Mouse (Mus musculus) limb, embryonic 10.5 days (tissue): ENCODE measurements around the gene Zfp541. TPM values are rescaled to one million over a fixed set of nuclear protein-coding genes. Genes with fewer than 3 reads are reported as not detected.

Experiments used
- DNase-seq: peaks from one replicate; pipeline ENCODE4 v3.0.0-alpha.2; 2017; ENCODE audit warnings: low spot score
- H3K27ac ChIP-seq: fragments of 300-500 bp; sonication (generic); 2 replicates; pipeline ENCODE4 v1.5.1; 2016; ENCODE audit warnings: mild to moderate bottlenecking
- H3K27me3 ChIP-seq: fragments of 300-500 bp; sonication (generic); 2 replicates; pipeline ENCODE4 v1.6.1; 2016; ENCODE audit warnings: low read depth, mild to moderate bottlenecking; ENCODE audit not compliant: poor library complexity, severe bottlenecking
- H3K36me3 ChIP-seq: fragments of 300-500 bp; sonication (generic); 2 replicates; pipeline ENCODE4 v1.6.1; 2016; ENCODE audit warnings: mild to moderate bottlenecking, moderate library complexity
- H3K4me1 ChIP-seq: fragments of 300-500 bp; sonication (generic); 2 replicates; pipeline ENCODE4 v1.6.1; 2016
- H3K4me3 ChIP-seq: fragments of 300-500 bp; sonication (generic); 2 replicates; pipeline ENCODE4 v1.5.1; 2016; ENCODE audit warnings: mild to moderate bottlenecking, moderate library complexity
- H3K9me3 ChIP-seq: fragments of 300-500 bp; sonication (generic); replicated peaks from 2 replicates; pipeline ENCODE4 v1.6.1; 2016; ENCODE audit warnings: mild to moderate bottlenecking
- WGBS: fragments of 180-500 bp; shearing (Covaris S2); methylation state at CpG from one replicate; pipeline ENCODE4 v1.1.7; 2016; 5-methylcytosine and 5-hydroxymethylcytosine counted together
- polyA plus RNA-seq: library from polyadenylated mRNA; unstranded; fragments of >200 nt; fragmentation: Nextera tagmentation; extraction: Ambion mirVana; gene quantifications from 2 replicates; pipeline ENCODE4 v1.2.1, GENCODE M21; 2016

The Zfp541 gene
- polyA plus RNA-seq, 1 experiment from 2014 or later = not detected

- H3K9me3 ChIP-seq = peaks cover 8% of the 10 kb centered on the region
- peaks cover 44% of the 10 kb centered on the region for H3K27me3 ChIP-seq
- H3K4me3 ChIP-seq = peak overlapping the region; percentile 29
- no peak for DNase-seq
- H3K36me3 ChIP-seq = no peaks in the 10 kb centered on the region
- WGBS = 68% methylated on average over 15 of the region's 15 CpGs
- peaks cover 6% of the 10 kb centered on the region; the same call in 1 of the 2 replicates for H3K4me1 ChIP-seq
- no peak overlapping the region for H3K27ac ChIP-seq
Measured at GRCm38 (mm10) chr7:16062099-16062420, 446 bp downstream of the Zfp541 start.

GRCm38 (mm10) chr7:16063490-16063889 is 1.9 kb downstream of the Zfp541 start:
- Histone ChIP-seq H3K27ac (no peak overlapping the region), H3K4me1 (peaks cover 6% of the 10 kb centered on the region; the same call in 1 of the 2 replicates), H3K27me3 (peaks cover 44% of the 10 kb centered on the region), H3K4me3 (no peak overlapping the region), H3K9me3 (peaks cover 8% of the 10 kb centered on the region), H3K36me3 (no peaks in the 10 kb centered on the region)
- 38% methylated on average over 4 of the region's 4 CpGs for WGBS
- no peak for DNase-seq

GRCm38 (mm10) chr7:16070846-16071245 is 9.2 kb downstream of the Zfp541 start:
- H3K4me3 ChIP-seq = no peak overlapping the region
- no peaks in the 10 kb centered on the region for H3K36me3 ChIP-seq
- H3K27ac ChIP-seq = no peak overlapping the region
- no peaks in the 10 kb centered on the region for H3K4me1 ChIP-seq
- DNase-seq = no peak
- no peaks in the 10 kb centered on the region for H3K27me3 ChIP-seq
- H3K9me3 ChIP-seq = no peaks in the 10 kb centered on the region

GRCm38 (mm10) chr7:16071906-16072305 is 10.3 kb downstream of the Zfp541 start:
- Histone ChIP-seq H3K4me1 (no peaks in the 10 kb centered on the region), H3K27me3 (no peaks in the 10 kb centered on the region), H3K9me3 (no peaks in the 10 kb centered on the region), H3K4me3 (no peak overlapping the region), H3K36me3 (no peaks in the 10 kb centered on the region), H3K27ac (no peak overlapping the region)
- DNase-seq = no peak
- 86% methylated on average over 6 of the region's 6 CpGs for WGBS

GRCm38 (mm10) chr7:16079947-16080346 is 18.3 kb downstream of the Zfp541 start:
- H3K4me1 ChIP-seq = 0 out of 2 replicates have a peak, but pooled peaks cover 11% of the 10 kb centered on the region
- no peak for DNase-seq
- H3K27ac ChIP-seq = no peak overlapping the region
- H3K36me3 ChIP-seq = no peaks in the 10 kb centered on the region
- H3K27me3 ChIP-seq = no peaks in the 10 kb centered on the region
- 73% methylated on average over 1 of the region's 1 CpGs for WGBS
- no peaks in the 10 kb centered on the region for H3K9me3 ChIP-seq
- no peak overlapping the region for H3K4me3 ChIP-seq

GRCm38 (mm10) chr7:16080581-16080980 is 19.0 kb downstream of the Zfp541 start:
- WGBS = 74% methylated on average over 4 of the region's 4 CpGs
- no peaks in the 10 kb centered on the region for H3K9me3 ChIP-seq
- no peak overlapping the region for H3K4me3 ChIP-seq
- H3K27ac ChIP-seq = no peak overlapping the region
- no peaks in the 10 kb centered on the region for H3K36me3 ChIP-seq
- H3K4me1 ChIP-seq = 0 out of 2 replicates have a peak, but pooled peaks cover 11% of the 10 kb centered on the region
- no peak for DNase-seq
- no peaks in the 10 kb centered on the region for H3K27me3 ChIP-seq

- no peaks in the 10 kb centered on the region for H3K27me3 ChIP-seq
- H3K9me3 ChIP-seq = no peaks in the 10 kb centered on the region
- no peak overlapping the region for H3K4me3 ChIP-seq
- no peak for DNase-seq
- 0 out of 2 replicates have a peak, but pooled peaks cover 5% of the 10 kb centered on the region for H3K4me1 ChIP-seq
- WGBS = 60% methylated on average over 4 of the region's 4 CpGs
- no peak overlapping the region for H3K27ac ChIP-seq
- no peaks in the 10 kb centered on the region for H3K36me3 ChIP-seq
Measured at GRCm38 (mm10) chr7:16083361-16083760, 21.7 kb downstream of the Zfp541 start.

GRCm38 (mm10) chr7:16087587-16087986 is 26.0 kb downstream of the Zfp541 start:
- Histone ChIP-seq H3K4me3 (no peak overlapping the region), H3K9me3 (no peaks in the 10 kb centered on the region), H3K4me1 (no peaks in the 10 kb centered on the region), H3K27ac (no peak overlapping the region), H3K36me3 (no peaks in the 10 kb centered on the region), H3K27me3 (no peaks in the 10 kb centered on the region)
- 70% methylated on average over 2 of the region's 2 CpGs for WGBS
- no peak for DNase-seq

GRCm38 (mm10) chr7:16094592-16094991 is 33.0 kb downstream of the Zfp541 start:
- Histone ChIP-seq H3K36me3 (no peaks in the 10 kb centered on the region), H3K9me3 (no peaks in the 10 kb centered on the region), H3K27me3 (no peaks in the 10 kb centered on the region), H3K27ac (no peak overlapping the region), H3K4me3 (no peak overlapping the region), H3K4me1 (peaks cover 12% of the 10 kb centered on the region)
- 79% methylated on average over 3 of the region's 3 CpGs for WGBS
- DNase-seq = no peak

- H3K36me3 ChIP-seq = peaks cover 32% of the 10 kb centered on the region
- H3K4me1 ChIP-seq = peaks cover 26% of the 10 kb centered on the region
- peak within 1 kb of the TSS; percentile 99 for H3K4me3 ChIP-seq
- peak; percentile 98 for DNase-seq
- under 1% methylated on average over 68 of the region's 68 CpGs for WGBS
- H3K9me3 ChIP-seq = no peaks in the 10 kb centered on the region
- H3K27me3 ChIP-seq = no peaks in the 10 kb centered on the region
- peak within 1 kb of the TSS; percentile 91 for H3K27ac ChIP-seq
Measured at GRCm38 (mm10) chr7:16098021-16099017, 36.7 kb downstream of the Zfp541 start, which contains the start of gene Napa. Napa (plus strand) TSS chr7:16098458.

GRCm38 (mm10) chr7:16099901-16100300 is 38.3 kb downstream of the Zfp541 start:
- Histone ChIP-seq H3K4me3 (peak overlapping the region; percentile 99), H3K4me1 (peaks cover 26% of the 10 kb centered on the region), H3K27ac (no peak overlapping the region), H3K27me3 (no peaks in the 10 kb centered on the region), H3K9me3 (no peaks in the 10 kb centered on the region), H3K36me3 (peaks cover 48% of the 10 kb centered on the region)
- 94% methylated on average over 4 of the region's 4 CpGs for WGBS
- DNase-seq = no peak

GRCm38 (mm10) chr7:16101081-16101480 is 39.5 kb downstream of the Zfp541 start:
- Histone ChIP-seq H3K9me3 (no peaks in the 10 kb centered on the region), H3K27ac (no peak overlapping the region), H3K4me1 (peaks cover 26% of the 10 kb centered on the region), H3K36me3 (peaks cover 58% of the 10 kb centered on the region), H3K4me3 (no peak overlapping the region), H3K27me3 (no peaks in the 10 kb centered on the region)
- 82% methylated on average over 7 of the region's 7 CpGs for WGBS
- no peak for DNase-seq

GRCm38 (mm10) chr7:16101726-16102475 is 40.3 kb downstream of the Zfp541 start:
- no peak overlapping the region for H3K4me3 ChIP-seq

More at GRCm38 (mm10) chr7:16101726-16102475, 40.3 kb downstream of the Zfp541 start:
- no peaks in the 10 kb centered on the region for H3K27me3 ChIP-seq
- 84% methylated on average over 15 of the region's 15 CpGs for WGBS
- no peaks in the 10 kb centered on the region for H3K9me3 ChIP-seq
- H3K27ac ChIP-seq = no peak overlapping the region
- peaks cover 61% of the 10 kb centered on the region for H3K36me3 ChIP-seq
- no peak for DNase-seq
- peaks cover 26% of the 10 kb centered on the region for H3K4me1 ChIP-seq
